Mouse (Mus musculus) regulatory T cell (primary cell): ENCODE results near the gene Styx.
"Not testable (repeated sequence)": the region's sequence is repeated elsewhere in the genome, so short reads cannot be mapped to it uniquely, and the experiment has no call there.

ENCODE experiments used
- in situ Hi-C: fragments of 300-600 bp; cut with MboI, MseI; formaldehyde crosslinking; loops from one replicate; pipeline ENCODE4 v1.15.1; 2025; ENCODE audit warnings: high pct_unique_total_duplicates

Gene Styx

GRCm38 (mm10) chr14:45463599-45463998 lies 112.7 kb downstream of the Styx start:
- in situ Hi-C loops, result no loop called here

GRCm38 (mm10) chr14:45464036-45465035 lies 113.4 kb downstream of the Styx start:
- in situ Hi-C loops, result no loop called here

- in situ Hi-C loops, result not testable (repeated sequence)
Observed at GRCm38 (mm10) chr14:45466371-45466770, 115.5 kb downstream of the Styx start.

- in situ Hi-C loops, result no loop called here
Observed at GRCm38 (mm10) chr14:45469446-45469845, 118.6 kb downstream of the Styx start.
